Mouse (Mus musculus) central nervous system, embryonic 18 days (tissue): ENCODE measurements around the gene Gm2030. TPM values are rescaled to one million over a fixed set of nuclear protein-coding genes. Genes with fewer than 3 reads are reported as not detected.

Experiments
- polyA plus RNA-seq: library from polyadenylated mRNA; depleted of rRNA; stranded (reverse); fragments of >200 nt; gene quantifications from 2 replicates; pipeline ENCODE4 v1.2.3, GENCODE M21; 2012; rRNA removed

Gm2030 gene
- polyA plus RNA-seq = not detected in 2 replicates

GRCm38 (mm10) chrX:26309944-26310343 lies at the start of gene Gm2030:
Gene Gm2030 (minus strand): TSS chrX:26310044.

Other genes with a start within 250 kb of the Gm2030 start
- not detected in 2 replicates for gene Gm2012, start 78.7 kb downstream of the Gm2030 start, polyA plus RNA-seq
- gene Slx, start 235.5 kb upstream of the Gm2030 start, polyA plus RNA-seq = not detected in 2 replicates